Mouse (Mus musculus) layer of hippocampus, postnatal 10 days (tissue): Measurements from ENCODE around the gene Krtap3-2. TPM values are rescaled to one million over a fixed set of nuclear protein-coding genes. Genes with fewer than 3 reads are reported as not detected.
"Not testable (repeated sequence)": the region's sequence is repeated elsewhere in the genome, so short reads cannot be mapped to it uniquely, and the experiment has no call there.

ENCODE experiments used
- DNase-seq, 2 experiments: peaks; one replicate each; pipeline ENCODE4 v3.0.0; 2021; ENCODE audit warnings: low spot score in 2 of 2
- long read RNA-seq: library from polyadenylated mRNA; stranded (forward); transcript quantifications from one replicate; pipeline ENCODE4 v2.0.0, GENCODE M21; 2023
- total RNA-seq, 2 experiments: library from RNA; stranded (reverse); gene quantifications; 2 replicates each; pipeline ENCODE4 v1.2.3; 2021

Gene Krtap3-2
- not detected for total RNA-seq
- long read RNA-seq: 0 reads

DNA sequence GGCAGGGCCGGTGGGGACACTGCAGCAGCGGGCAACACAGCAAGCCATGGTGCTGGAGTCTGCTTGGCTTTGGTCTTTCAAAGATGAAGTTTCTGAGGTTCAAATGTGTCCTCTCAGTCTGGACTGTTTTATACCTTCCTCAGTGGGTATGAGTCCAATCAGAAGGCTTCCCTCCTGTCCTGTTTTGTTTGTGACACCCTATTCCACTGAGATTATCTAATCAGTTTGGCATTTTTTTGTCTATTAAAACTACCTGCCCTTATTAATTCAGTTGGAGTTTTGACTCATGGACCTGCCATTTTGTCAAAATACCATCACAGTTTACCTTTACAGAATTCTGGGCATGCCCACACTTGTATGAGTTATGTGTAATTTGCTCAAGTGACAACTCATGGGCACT, at the start of gene Krtap3-2:
TSS of gene Krtap3-2 (minus strand) at position 101 of the 400 bp plus-strand sequence.
- no peak for DNase-seq

DNA sequence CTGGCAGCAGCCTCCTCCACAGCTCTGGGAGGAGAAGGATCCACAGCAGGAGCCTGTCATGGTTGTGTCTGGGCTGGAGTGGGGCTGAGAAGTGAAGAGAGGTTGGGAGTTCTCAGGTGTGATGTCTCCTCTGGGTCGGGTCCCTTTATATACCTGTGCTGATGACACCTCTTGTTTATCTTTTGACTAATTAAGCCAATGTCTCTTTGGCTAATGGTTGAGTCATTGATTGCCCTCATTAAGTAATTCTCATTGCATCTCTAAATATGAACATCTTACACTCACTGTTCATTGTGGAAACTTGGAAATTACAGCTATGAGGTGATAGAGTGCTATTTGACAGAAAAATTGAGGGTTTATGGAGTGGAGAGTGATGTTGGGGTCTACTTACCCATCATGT, 46.6 kb upstream of the Krtap3-2 start, which contains the start of gene Gm11938:
TSS of gene Gm11938 (minus strand) at position 101 of the 400 bp plus-strand sequence.
- not testable (repeated sequence) for DNase-seq

GRCm38 (mm10) chr11:99597742-99598141, 41.1 kb upstream of the Krtap3-2 start, which contains the start of gene Krtap9-3:
Krtap9-3 (minus strand) TSS chr11:99598105.
- not testable (repeated sequence) for DNase-seq

- no peak for DNase-seq
These were observed 34.3 kb upstream of the Krtap3-2 start, which contains the start of gene Krtap1-3 for GRCm38 (mm10) chr11:99590981-99591380. Krtap1-3 (minus strand) TSS chr11:99591339.

GRCm38 (mm10) chr11:99585096-99585495, 28.4 kb upstream of the Krtap3-2 start:
- peak; percentile 29 to 40 for DNase-seq

DNA sequence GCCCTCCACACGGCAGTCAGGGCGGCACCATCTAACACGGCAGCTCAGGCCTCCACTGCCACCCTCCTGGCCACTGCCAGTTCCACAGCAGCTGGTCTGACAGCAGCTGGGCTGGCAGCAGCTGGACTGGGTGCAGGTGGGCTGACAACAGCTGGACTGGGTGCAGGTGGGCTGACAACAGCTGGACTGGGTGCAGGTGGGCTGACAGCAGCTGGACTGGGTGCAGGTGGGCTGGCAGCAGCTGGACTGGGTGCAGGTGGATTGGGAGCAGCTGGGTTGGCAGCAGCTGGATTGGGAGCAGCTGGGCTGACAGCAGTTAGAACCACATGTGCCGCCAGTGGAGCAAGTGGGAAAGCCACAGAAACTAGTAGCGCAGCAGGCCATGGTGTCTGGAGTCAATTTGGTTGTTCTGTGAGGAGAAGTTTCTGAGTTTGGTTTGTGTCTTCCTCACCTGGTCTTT, 26.6 kb upstream of the Krtap3-2 start, which contains the start of gene Krtap1-4:
TSS of gene Krtap1-4 (minus strand) at position 410 of the 460 bp plus-strand sequence.
- no peak for DNase-seq

DNA sequence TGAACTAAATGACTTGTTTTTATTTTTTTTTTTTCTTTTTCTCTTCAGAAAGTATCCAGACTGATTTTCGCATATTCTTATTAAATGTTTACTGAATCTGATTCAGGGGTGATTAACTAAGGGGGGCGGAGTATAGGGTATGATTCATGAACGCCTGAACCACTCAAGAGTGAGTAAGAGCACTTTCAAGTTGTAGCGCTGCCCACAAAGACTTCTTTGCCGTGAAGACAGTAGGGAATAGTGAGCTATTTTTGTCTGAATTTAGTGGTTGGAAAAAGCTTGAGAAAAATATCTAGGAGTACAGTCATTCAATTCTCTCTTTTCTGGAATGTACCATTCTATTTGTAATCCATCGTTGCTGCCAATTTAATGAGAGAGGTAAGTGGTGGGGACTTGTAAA, 24.9 kb upstream of the Krtap3-2 start:
- DNase-seq: no peak

DNA sequence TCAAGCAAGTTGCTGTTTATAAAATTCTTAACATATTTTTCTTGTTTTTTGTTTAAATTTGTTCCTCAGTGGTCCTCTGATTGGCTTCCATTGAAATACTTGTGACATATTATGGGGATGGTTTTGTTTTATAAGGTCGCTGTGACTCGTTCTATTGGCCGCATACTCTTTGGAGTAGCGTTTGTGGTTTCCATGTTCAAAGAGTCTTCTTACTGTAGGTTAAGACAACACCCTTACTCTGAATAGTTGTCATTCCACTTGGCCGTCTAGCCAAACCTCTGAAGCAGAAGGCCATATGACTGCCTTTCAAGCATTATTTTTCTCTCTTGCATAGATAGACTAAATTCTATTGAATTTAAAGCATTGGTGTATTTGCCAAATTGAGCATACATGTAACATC, 24.4 kb upstream of the Krtap3-2 start:
- DNase-seq: no peak

GRCm38 (mm10) chr11:99580636-99581035, 24.0 kb upstream of the Krtap3-2 start, which contains the start of gene Krtap1-5:
Krtap1-5 (minus strand) TSS chr11:99581016.
- DNase-seq: no peak

DNA sequence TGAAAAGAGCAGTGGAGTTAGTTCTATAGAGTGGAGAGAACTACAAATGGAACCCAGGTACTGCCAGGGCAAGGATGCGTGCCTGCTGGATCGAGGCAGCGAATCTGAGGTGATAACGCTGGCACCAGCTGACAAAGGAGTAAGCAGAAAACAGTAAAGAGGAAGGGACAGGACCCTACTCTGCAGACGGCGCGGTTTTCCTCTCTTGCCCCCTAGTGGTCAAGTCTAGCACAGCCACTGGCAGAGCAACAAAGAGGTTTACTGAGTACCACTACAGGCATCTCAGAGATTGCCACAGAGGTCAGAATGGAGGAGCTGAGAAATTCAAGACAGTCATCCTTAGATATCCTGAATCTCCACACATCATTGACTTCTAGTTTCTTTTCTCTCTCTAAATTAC, 17.5 kb upstream of the Krtap3-2 start:
- DNase-seq: peak; percentile 74 to 78

GRCm38 (mm10) chr11:99573164-99573563, 16.5 kb upstream of the Krtap3-2 start:
- DNase-seq: no peak

DNA sequence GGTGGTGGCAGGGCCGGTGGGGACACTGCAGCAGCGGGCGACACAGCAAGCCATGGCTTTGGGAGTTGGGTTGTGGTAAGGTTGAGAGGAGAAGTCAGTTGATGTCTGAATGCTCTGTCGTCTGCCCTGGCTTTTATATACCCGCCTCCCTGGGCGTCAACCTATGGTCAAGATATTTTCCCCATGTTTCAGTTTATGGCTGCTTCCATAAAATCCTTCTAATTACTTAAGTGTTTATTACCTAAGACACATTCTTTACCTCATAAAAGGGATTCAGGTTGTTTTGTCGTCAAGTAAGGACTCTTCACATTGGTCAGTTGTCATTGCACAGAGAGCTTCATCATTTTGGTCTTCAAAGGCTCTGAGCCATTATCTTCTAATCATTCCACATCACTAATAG, 9.9 kb upstream of the Krtap3-2 start, which contains the start of gene Krtap3-1:
TSS of gene Krtap3-1 (minus strand) at position 101 of the 400 bp plus-strand sequence.
- DNase-seq: no peak

DNA sequence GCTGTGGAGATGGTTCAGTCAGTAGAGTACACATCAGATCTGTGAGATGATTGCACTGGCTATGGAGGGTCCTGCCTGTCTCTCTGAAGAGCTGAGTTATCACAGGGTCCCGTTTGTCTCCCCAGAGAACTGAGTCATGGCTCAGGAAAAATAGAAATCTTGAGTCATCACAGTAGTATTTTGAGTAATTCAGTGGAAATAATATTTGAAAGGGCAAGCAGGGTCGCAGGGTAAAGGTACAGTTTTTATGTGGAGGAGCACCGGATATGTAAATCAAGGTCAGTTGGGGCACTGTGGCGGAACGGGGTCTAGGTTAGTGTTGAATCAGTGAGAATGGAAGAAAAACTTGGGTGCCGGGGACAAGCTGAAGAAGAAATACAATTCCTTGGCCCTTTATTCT, 5.9 kb upstream of the Krtap3-2 start:
- no peak for DNase-seq

DNA sequence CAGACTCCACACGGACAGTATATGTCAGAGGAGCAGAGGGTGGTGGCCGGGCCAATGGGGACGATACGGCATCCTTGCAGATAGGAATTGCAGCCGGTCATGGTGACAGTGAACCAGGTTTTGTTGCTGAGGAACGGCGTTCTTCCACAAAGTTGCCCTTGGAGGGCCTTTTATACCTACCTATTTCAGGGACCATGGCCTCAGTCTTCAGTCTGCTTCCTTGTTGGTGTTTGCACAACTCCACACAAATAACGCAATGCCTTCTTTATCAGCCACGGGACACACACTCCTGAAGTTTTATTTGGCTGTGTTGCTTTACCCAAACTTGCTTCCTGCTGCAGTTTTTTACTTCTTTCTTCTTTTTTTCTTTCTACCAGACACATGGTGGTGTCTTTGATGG, 2.7 kb upstream of the Krtap3-2 start, which contains the start of gene Gm11939:
TSS of gene Gm11939 (minus strand) at position 101 of the 400 bp plus-strand sequence.
- no peak for DNase-seq

GRCm38 (mm10) chr11:99557976-99558745, 1.5 kb upstream of the Krtap3-2 start:
- DNase-seq: no peak

GRCm38 (mm10) chr11:99556195-99556594, 458 bp downstream of the Krtap3-2 start:
- no peak for DNase-seq

DNA sequence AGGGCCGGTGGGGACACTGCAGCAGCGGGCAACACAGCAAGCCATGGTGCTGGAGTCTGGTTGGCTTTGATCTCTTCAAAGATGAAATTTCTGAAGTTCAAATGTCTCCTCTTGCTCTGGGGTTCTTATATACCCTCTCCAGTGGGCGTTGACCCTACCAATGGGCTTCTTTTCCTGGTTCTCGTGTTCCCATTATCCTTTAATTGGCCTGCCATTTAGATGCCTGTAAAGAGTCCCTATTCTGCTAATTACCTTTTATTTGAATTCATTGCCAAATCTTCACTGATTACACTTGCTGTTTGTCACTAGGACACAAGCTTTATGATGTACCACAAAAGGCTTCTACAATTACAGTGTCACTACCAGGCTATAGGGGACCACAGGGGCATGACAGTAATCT, 5.9 kb downstream of the Krtap3-2 start, which contains the start of gene Krtap3-3:
TSS of gene Krtap3-3 (minus strand) at position 101 of the 400 bp plus-strand sequence.
- DNase-seq: no peak

GRCm38 (mm10) chr11:99547892-99548291, 8.8 kb downstream of the Krtap3-2 start:
- DNase-seq: no peak

- DNase-seq: peak; percentile 27 to 51
These were observed 16.9 kb downstream of the Krtap3-2 start for GRCm38 (mm10) chr11:99539721-99540120.

- DNase-seq: no peak
These were observed 35.3 kb downstream of the Krtap3-2 start, which contains the start of gene Krt39 for GRCm38 (mm10) chr11:99521288-99521860. Krt39 (minus strand) TSS chr11:99521338.

- DNase-seq: no peak
These were observed 42.6 kb downstream of the Krtap3-2 start for GRCm38 (mm10) chr11:99514098-99514497.
